Mouse (Mus musculus) liver, embryonic 14.5 days (tissue): ENCODE measurements around the gene Sh3bgrl3. TPM values are rescaled to one million over a fixed set of nuclear protein-coding genes. Genes with fewer than 3 reads are reported as not detected.

Source experiments
- ATAC-seq: fragments of 200-750 bp; cut with Nextera tagmentation; 2 replicates; pipeline ENCODE4 v1.8.0; 2017; ENCODE audit warnings: moderate number of reproducible peaks, mild to moderate bottlenecking, moderate library complexity; ENCODE audit not compliant: insufficient read depth
- DNase-seq, 3 experiments: peaks; one replicate each; pipeline ENCODE4 v3.0.0-alpha.2; 2012 to 2013; ENCODE audit warnings: low read depth in 3 of 3, low spot score in 3 of 3
- H3K27ac ChIP-seq: fragments of 300-500 bp; sonication (generic); 2 replicates; pipeline ENCODE4 v1.5.1; 2014; ENCODE audit warnings: moderate library complexity, mild to moderate bottlenecking, control low read depth, inconsistent platforms
- H3K27me3 ChIP-seq: fragments of 300-500 bp; sonication (generic); 2 replicates; pipeline ENCODE4 v1.6.1; 2014; ENCODE audit warnings: mild to moderate bottlenecking, low read length, moderate library complexity; ENCODE audit not compliant: control insufficient read depth, insufficient read depth
- H3K36me3 ChIP-seq: fragments of 300-500 bp; sonication (generic); replicated peaks from 2 replicates; pipeline ENCODE4 v1.6.1; 2014; ENCODE audit warnings: low read depth; ENCODE audit not compliant: control insufficient read depth, insufficient read depth
- H3K4me1 ChIP-seq, 2 experiments: fragments of 200-500 bp in 1 of 2; fragments of 300-500 bp in 1 of 2; sonication (generic) in 1 of 2; replicated peaks; 2 replicates each; pipeline ENCODE4 v1.6.1; 2012 to 2014; ENCODE audit warnings: antibody characterized with exemption in 1 of 2, inconsistent platforms in 1 of 2, low read length in 1 of 2; ENCODE audit not compliant: control insufficient read depth in 2 of 2, insufficient read depth in 2 of 2
- H3K4me2 ChIP-seq: fragments of 300-500 bp; sonication (generic); 2 replicates; pipeline ENCODE4 v1.6.1; 2014; ENCODE audit warnings: low read depth, mild to moderate bottlenecking, control low read depth, moderate library complexity
- H3K4me3 ChIP-seq, 2 experiments: fragments of 200-500 bp in 1 of 2; fragments of 300-500 bp in 1 of 2; sonication (generic) in 1 of 2; 2 replicates each; pipeline ENCODE4 v1.5.1; 2012 to 2014; ENCODE audit warnings: low read depth in 2 of 2, low read length in 2 of 2, mild to moderate bottlenecking in 2 of 2, control low read depth in 1 of 2, inconsistent platforms in 1 of 2, moderate library complexity in 1 of 2; ENCODE audit not compliant: insufficient read depth in 1 of 2
- H3K9ac ChIP-seq: fragments of 300-500 bp; sonication (generic); replicated peaks from 2 replicates; pipeline ENCODE4 v1.6.1; 2014; ENCODE audit warnings: mild to moderate bottlenecking, control low read depth, moderate library complexity
- H3K9me3 ChIP-seq: fragments of 300-500 bp; sonication (generic); 2 replicates; pipeline ENCODE4 v1.6.1; 2016; ENCODE audit warnings: low read length, mixed read lengths; ENCODE audit not compliant: control insufficient read depth
- CTCF ChIP-seq: IDR thresholded peaks from 2 replicates; pipeline ENCODE4 v1.5.1; 2016; ENCODE audit warnings: antibody characterized with exemption, low read depth, control low read depth
- EP300 ChIP-seq: IDR thresholded peaks from 2 replicates; pipeline ENCODE4 v1.6.1; 2016; ENCODE audit warnings: antibody characterized with exemption, low read depth
- WGBS: fragments of 180-500 bp; shearing (Covaris S2); extraction: QIAGEN DNeasy Blood & Tissue Kit; methylation state at CpG from one replicate; pipeline ENCODE4 v1.1.7; 2014; ENCODE audit not compliant: insufficient replicate concordance; 5-methylcytosine and 5-hydroxymethylcytosine counted together
- polyA plus RNA-seq, 2 experiments: library from polyadenylated mRNA; depleted of rRNA in 1 of 2; stranded (reverse) in 1 of 2; unstranded in 1 of 2; fragments of >200 nt; fragmentation: Nextera tagmentation in 1 of 2; extraction: Ambion mirVana in 1 of 2; gene quantifications; 2 replicates each; pipeline versions ENCODE4 v1.2.1 to v1.2.3; 2012 to 2014

Gene Sh3bgrl3
- polyA plus RNA-seq, 2 experiments, result 79.9 to 153 TPM

GRCm38 (mm10) chr4:134123147-134123546 lies 5.4 kb downstream of the Sh3bgrl3 start:
- Histone ChIP-seq H3K27me3 (no peaks in the 10 kb centered on the region), H3K36me3 (no peaks in the 10 kb centered on the region), H3K4me3 (no peak overlapping the region), H3K9me3 (no peaks in the 10 kb centered on the region), H3K4me1 (peaks cover 0 to 17% of the 10 kb centered on the region in 2 experiments; a peak in 2 of 4 replicates), H3K4me2 (no peak overlapping the region), H3K9ac (no peak overlapping the region), H3K27ac (no peak overlapping the region)
- no peak for TF ChIP-seq CTCF
- no peak for TF ChIP-seq EP300
- no peak for DNase-seq
- ATAC-seq, result no peak
- 83% methylated on average over 6 of the region's 6 CpGs for WGBS

GRCm38 (mm10) chr4:134122281-134122680 lies 6.3 kb downstream of the Sh3bgrl3 start:
- H3K4me3 ChIP-seq, result no peak overlapping the region
- no peak for DNase-seq
- H3K9me3 ChIP-seq, result no peaks in the 10 kb centered on the region
- WGBS, result 48% methylated on average over 3 of the region's 3 CpGs
- no peak overlapping the region for H3K4me2 ChIP-seq
- ATAC-seq, result no peak
- no peaks in the 10 kb centered on the region for H3K27me3 ChIP-seq
- peaks cover 0 to 15% of the 10 kb centered on the region in 2 experiments; a peak in 2 of 4 replicates for H3K4me1 ChIP-seq
- TF ChIP-seq EP300, result no peak
- no peak for TF ChIP-seq CTCF
- no peak overlapping the region for H3K27ac ChIP-seq
- no peaks in the 10 kb centered on the region for H3K36me3 ChIP-seq
- H3K9ac ChIP-seq, result no peak overlapping the region

GRCm38 (mm10) chr4:134121571-134121970 lies 7.0 kb downstream of the Sh3bgrl3 start:
- Histone ChIP-seq H3K27me3 (no peaks in the 10 kb centered on the region), H3K27ac (no peak overlapping the region), H3K9me3 (no peaks in the 10 kb centered on the region), H3K4me1 (peaks cover 0 to 19% of the 10 kb centered on the region in 2 experiments; a peak in 2 of 4 replicates), H3K36me3 (no peaks in the 10 kb centered on the region), H3K4me3 (no peak overlapping the region), H3K9ac (no peak overlapping the region), H3K4me2 (no peak overlapping the region)
- ATAC-seq, result no peak
- TF ChIP-seq EP300, result no peak
- TF ChIP-seq CTCF, result no peak
- WGBS, result 39% methylated on average over 4 of the region's 4 CpGs
- no peak for DNase-seq

DNA sequence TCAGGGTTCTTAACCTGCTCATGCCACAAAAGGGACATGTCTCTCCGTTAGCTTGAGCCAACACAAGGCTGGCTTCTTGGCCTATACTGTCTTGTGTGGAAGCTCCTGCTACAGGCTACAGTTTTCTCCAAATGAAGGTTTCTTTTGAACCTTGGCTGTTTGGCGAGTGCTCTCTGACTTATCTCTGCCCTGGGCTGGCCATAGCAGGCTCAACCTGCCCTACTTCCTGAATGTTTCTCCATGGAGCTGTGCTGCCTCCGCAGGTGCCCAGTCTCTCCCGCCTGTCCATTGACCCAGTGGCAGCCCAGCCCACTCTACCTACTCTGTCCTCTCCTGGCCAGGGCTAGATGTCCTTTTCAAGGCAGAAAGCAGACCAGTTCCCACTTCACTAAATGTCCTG lies 7.7 kb downstream of the Sh3bgrl3 start:
- no peak overlapping the region for H3K4me3 ChIP-seq
- DNase-seq, result no peak
- no peak overlapping the region for H3K9ac ChIP-seq
- WGBS, result 44% methylated on average over 4 of the region's 4 CpGs
- H3K27ac ChIP-seq, result no peak overlapping the region
- H3K36me3 ChIP-seq, result no peaks in the 10 kb centered on the region
- peaks cover 0 to 19% of the 10 kb centered on the region in 2 experiments; a peak in 2 of 4 replicates for H3K4me1 ChIP-seq
- H3K4me2 ChIP-seq, result no peak overlapping the region
- no peaks in the 10 kb centered on the region for H3K9me3 ChIP-seq
- no peaks in the 10 kb centered on the region for H3K27me3 ChIP-seq
- ATAC-seq, result no peak
- TF ChIP-seq EP300, result no peak

DNA sequence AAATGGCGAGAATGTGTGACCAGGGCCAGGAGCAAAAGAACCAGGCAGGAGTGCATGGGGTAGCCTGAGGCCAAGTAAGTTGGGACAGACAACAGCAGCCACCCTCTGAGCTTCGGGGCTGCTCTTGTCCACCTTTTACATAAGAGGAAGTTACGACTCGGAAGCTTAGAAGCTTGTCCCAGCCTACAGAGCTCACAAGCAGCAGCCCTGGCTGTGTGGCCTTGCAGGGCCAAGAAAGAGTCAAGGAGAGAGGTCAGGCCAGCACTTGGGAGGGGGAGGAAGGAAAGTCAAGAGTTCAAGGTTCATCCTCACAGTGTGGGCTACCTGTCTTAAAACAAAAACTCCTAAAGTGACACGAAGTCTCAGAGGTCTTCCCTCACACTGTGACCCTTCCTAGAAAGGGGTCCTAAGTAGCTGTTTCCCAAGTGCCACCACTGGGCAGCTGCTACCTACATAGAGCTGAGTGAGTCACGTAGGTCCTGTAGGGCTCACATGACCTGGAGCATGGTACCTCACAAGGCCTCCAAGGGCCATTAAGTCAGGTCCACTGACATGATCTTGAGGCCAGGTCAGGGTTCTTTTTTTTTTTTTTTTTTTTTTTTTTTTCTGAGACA lies 8.3 kb downstream of the Sh3bgrl3 start:
- H3K27me3 ChIP-seq, result no peaks in the 10 kb centered on the region
- DNase-seq, result no peak
- no peak overlapping the region for H3K27ac ChIP-seq
- TF ChIP-seq CTCF, result no peak
- no peak for TF ChIP-seq EP300
- WGBS, result 44% methylated on average over 6 of the region's 6 CpGs
- no peak for ATAC-seq
- H3K9me3 ChIP-seq, result no peaks in the 10 kb centered on the region
- H3K9ac ChIP-seq, result no peak overlapping the region
- no peaks in the 10 kb centered on the region for H3K36me3 ChIP-seq
- no peak overlapping the region for H3K4me2 ChIP-seq
- H3K4me3 ChIP-seq, result no peak overlapping the region
- peaks cover 0 to 19% of the 10 kb centered on the region in 2 experiments; a peak in 2 of 4 replicates for H3K4me1 ChIP-seq
